In the genomic region with DNA sequence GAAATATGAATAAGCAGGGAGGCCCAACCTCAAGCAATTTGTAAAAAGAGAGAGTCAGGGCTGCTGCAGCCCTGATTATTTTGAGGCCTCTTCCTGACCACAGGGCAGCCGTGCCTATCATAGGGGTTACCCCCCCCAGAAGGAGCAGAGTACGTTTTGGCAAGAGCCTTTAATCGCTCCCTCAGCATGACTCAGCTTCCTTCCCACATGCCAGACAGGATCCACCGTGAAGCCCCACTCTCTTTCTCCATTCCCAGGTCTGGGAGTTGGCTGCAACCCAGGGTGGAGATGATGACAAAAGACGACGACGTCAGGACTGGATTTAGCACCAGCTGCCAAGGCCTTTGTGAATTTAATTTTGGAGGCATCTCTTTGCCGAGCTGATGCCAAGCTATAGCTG, we compare ENCODE assay signal across 9 mouse cellular contexts.
DNase-seq lines count a peak whose midpoint lies in the region; ATAC-seq lines count a peak whose summit lies in the region.
"Had no signal": no experiment of that assay in that cellular context is flagged by ENCODE, and none has a peak within 500 bp of the region (broad histone marks: within the 10 kb centered on the region; RNA-seq: fewer than 3 reads in every experiment).

No protein-coding gene starts in this region.

- no peaks in the 10 kb centered on the region for H3K9me3 ChIP-seq in liver, embryonic 13.5 days (replicated peaks)
- H3K9me3 ChIP-seq: hindbrain, embryonic 15.5 days had no signal

- no peaks in the 10 kb centered on the region for H3K36me3 ChIP-seq in liver, embryonic 13.5 days
- H3K36me3 ChIP-seq: hindbrain, embryonic 15.5 days had no signal

- intact Hi-C loops in gastrocnemius, postnatal 14 days (cut with DNase I; ENCODE audit: low total_unique reads), result no loop called here
- intact Hi-C loops in heart, postnatal 10 days (cut with DNase I), result no loop called here

- ATAC-seq in liver, embryonic 13.5 days (ENCODE audit: low read depth), result peak; percentile 47; the same call in 1 of the 2 replicates

- no peak overlapping the region for H3K9ac ChIP-seq in liver, embryonic 13.5 days
- H3K9ac ChIP-seq: hindbrain, embryonic 15.5 days had no signal

- no peaks in the 10 kb centered on the region for H3K27me3 ChIP-seq in liver, embryonic 13.5 days
- H3K27me3 ChIP-seq: hindbrain, embryonic 15.5 days had no signal

- 14% methylated on average over 8 of the region's 8 CpGs for WGBS in liver, embryonic 13.5 days (ENCODE audit: insufficient replicate concordance)

- no peak overlapping the region for H3K4me3 ChIP-seq in liver, embryonic 13.5 days (replicated peaks)
- H3K4me3 ChIP-seq: hindbrain, embryonic 15.5 days had no signal

- H3K4me2 ChIP-seq in liver, embryonic 13.5 days, result no peak overlapping the region
- H3K4me2 ChIP-seq: hindbrain, embryonic 15.5 days had no signal

- DNase-seq in gastrocnemius, postnatal 14 days, result peak; percentile 24
- no peak for DNase-seq in gastrocnemius, adult 8-10 months (ENCODE audit: low spot score in 2 of 2)
- peak; percentile 9 for DNase-seq in urinary bladder, postnatal 14 days (ENCODE audit: low spot score)
- no peak for DNase-seq in urinary bladder, postnatal 4 days (ENCODE audit: low spot score in 2 of 2)
- DNase-seq in heart, postnatal 10 days, result peak; percentile 47 to 55
- DNase-seq in liver, embryonic 13.5 days, result peak; percentile 10
- no peak for DNase-seq in yolk sac, embryonic 10.5 days (ENCODE audit: low spot score)
- no peak for DNase-seq in ovary, postnatal 36 days (ENCODE audit: low spot score)

- H3K4me1 ChIP-seq in liver, embryonic 13.5 days (replicated peaks), result peaks cover 11% of the 10 kb centered on the region

- no peak overlapping the region for H3K27ac ChIP-seq in liver, embryonic 13.5 days
- H3K27ac ChIP-seq: hindbrain, embryonic 15.5 days had no signal

Comparison
In these comparisons a context has a peak if more than half of its experiments do, and no peak if none do; other contexts are left out.
1. DNase-seq: peak in gastrocnemius, postnatal 14 days (single experiment), urinary bladder, postnatal 14 days (single experiment), heart, postnatal 10 days (2 of 2) and liver, embryonic 13.5 days (single experiment); none in gastrocnemius, adult 8-10 months (0 of 2), urinary bladder, postnatal 4 days (0 of 2), yolk sac, embryonic 10.5 days (single experiment) and ovary, postnatal 36 days (single experiment).